Mouse (Mus musculus): ENCODE results near the gene Atf6b.

Gene Atf6b

GRCm38 (mm10) chr17:34670235-34670634 is 23.3 kb downstream of the Atf6b start, which contains the start of gene Tnxb:
Tnxb (plus strand) TSS chr17:34670535.
- DNase-seq (ENCODE audit: low read depth, low spot score) = no peak

- no peak for DNase-seq (ENCODE audit: low read depth, low spot score)
These were observed 24.5 kb downstream of the Atf6b start for GRCm38 (mm10) chr17:34671151-34672066.

GRCm38 (mm10) chr17:34672246-34672792 is 25.4 kb downstream of the Atf6b start:
- no peak for DNase-seq (ENCODE audit: low read depth, low spot score)

- no peak for DNase-seq (ENCODE audit: low read depth, low spot score)
These were observed 26.2 kb downstream of the Atf6b start for GRCm38 (mm10) chr17:34673139-34673538.

GRCm38 (mm10) chr17:34674524-34675204 is 27.7 kb downstream of the Atf6b start:
- DNase-seq (ENCODE audit: low read depth, low spot score) = no peak

- DNase-seq (ENCODE audit: low read depth, low spot score) = no peak
These were observed 28.5 kb downstream of the Atf6b start for GRCm38 (mm10) chr17:34675205-34676092.

GRCm38 (mm10) chr17:34676093-34676460 is 29.1 kb downstream of the Atf6b start:
- no peak for DNase-seq (ENCODE audit: low read depth, low spot score)

- DNase-seq (ENCODE audit: low read depth, low spot score) = no peak
These were observed 29.7 kb downstream of the Atf6b start for GRCm38 (mm10) chr17:34676671-34677070.

GRCm38 (mm10) chr17:34680191-34680590 is 33.2 kb downstream of the Atf6b start:
- no peak for DNase-seq (ENCODE audit: low read depth, low spot score)

- no peak for DNase-seq (ENCODE audit: low read depth, low spot score)
These were observed 33.7 kb downstream of the Atf6b start for GRCm38 (mm10) chr17:34680621-34681020.

- DNase-seq (ENCODE audit: low read depth, low spot score) = no peak
These were observed 34.2 kb downstream of the Atf6b start for GRCm38 (mm10) chr17:34681132-34681571.

GRCm38 (mm10) chr17:34681881-34682536 is 35.1 kb downstream of the Atf6b start:
- no peak for DNase-seq (ENCODE audit: low read depth, low spot score)

GRCm38 (mm10) chr17:34683179-34683578 is 36.2 kb downstream of the Atf6b start:
- no peak for DNase-seq (ENCODE audit: low read depth, low spot score)

GRCm38 (mm10) chr17:34683686-34684220 is 36.8 kb downstream of the Atf6b start:
- no peak for DNase-seq (ENCODE audit: low read depth, low spot score)

GRCm38 (mm10) chr17:34684253-34684893 is 37.4 kb downstream of the Atf6b start:
- no peak for DNase-seq (ENCODE audit: low read depth, low spot score)

GRCm38 (mm10) chr17:34685120-34686110 is 38.5 kb downstream of the Atf6b start:
- no peak for DNase-seq (ENCODE audit: low read depth, low spot score)

- DNase-seq (ENCODE audit: low read depth, low spot score) = no peak
These were observed 41.9 kb downstream of the Atf6b start for GRCm38 (mm10) chr17:34688889-34689288.

- no peak for DNase-seq (ENCODE audit: low read depth, low spot score)
These were observed 43.5 kb downstream of the Atf6b start for GRCm38 (mm10) chr17:34690458-34690857.

- peak; percentile 24 for DNase-seq (ENCODE audit: low read depth, low spot score)
These were observed 46.0 kb downstream of the Atf6b start for GRCm38 (mm10) chr17:34692906-34693305.

Measured in A20 (cell line).